Mouse (Mus musculus): ENCODE measurements around the gene Aatk. TPM values are rescaled to one million over a fixed set of nuclear protein-coding genes. Genes with fewer than 3 reads are reported as not detected.

Aatk gene
- polyA plus RNA-seq, 1 experiment: 25.6 TPM

Other genes with a start within 250 kb of the Aatk start
- gene Chmp6, start 133.7 kb downstream of the Aatk start, polyA plus RNA-seq (2012; rRNA removed): 46.5 and 49.6 TPM in 2 replicates
- gene Baiap2, start 104.4 kb downstream of the Aatk start, polyA plus RNA-seq (2012; rRNA removed): 86.9 and 90.7 TPM in 2 replicates
- gene Cep131, start 39.7 kb upstream of the Aatk start, polyA plus RNA-seq (2012; rRNA removed): 8.8 and 9.8 TPM in 2 replicates
- 24.4 and 32.5 TPM in 2 replicates for gene Tepsin, start 51.6 kb upstream of the Aatk start, polyA plus RNA-seq (2012; rRNA removed)
- gene Ndufaf8, start 51.8 kb upstream of the Aatk start, polyA plus RNA-seq (2012; rRNA removed): 33.1 and 39.7 TPM in 2 replicates
- gene Slc38a10, start 104.2 kb upstream of the Aatk start, polyA plus RNA-seq (2012; rRNA removed): 153 and 192 TPM in 2 replicates
- 7.4 and 10.7 TPM in 2 replicates for gene Bahcc1, start 185.8 kb upstream of the Aatk start, polyA plus RNA-seq (2012; rRNA removed)

Measured in gonadal fat pad, adult 2 months (tissue).